Mouse (Mus musculus) telencephalon, adult 2 months (tissue): ENCODE measurements at regions not wholly inside any gene's neighbourhood (a gene's known extent, or its start where the extent isn't known, plus 50 kb on each side); places are given as distances from the start of the nearest gene placed in this dataset.

Source experiments
- DNase-seq: peaks from one replicate; pipeline ENCODE4 v3.0.0-alpha.2; 2011; ENCODE audit warnings: low read depth, low spot score

DNA sequence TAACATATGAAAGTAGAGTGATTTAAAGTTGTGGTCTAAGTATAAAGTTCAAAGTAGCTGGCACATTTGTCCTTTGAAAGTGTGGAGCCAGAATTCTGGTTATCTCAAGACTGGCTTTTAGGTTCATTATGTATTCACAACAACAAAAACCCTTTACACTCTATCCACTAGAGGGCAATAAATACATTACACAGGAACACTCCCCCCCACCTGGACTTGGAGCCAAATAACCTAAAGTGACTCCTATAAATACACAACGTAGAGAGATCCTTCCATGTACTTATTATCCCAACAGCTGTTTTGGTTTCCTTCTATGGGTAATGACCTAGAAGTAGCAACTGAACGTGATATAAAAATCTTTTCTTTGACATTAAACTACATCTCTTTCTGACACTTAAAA lies 1235.8 kb downstream of the Pcdh19 start:
- peak; percentile 5 for DNase-seq
